Mouse (Mus musculus) heart, embryonic 14.5 days (tissue): Measurements from ENCODE around the gene Ccdc182. TPM values are rescaled to one million over a fixed set of nuclear protein-coding genes. Genes with fewer than 3 reads are reported as not detected.

ENCODE experiments used
- ATAC-seq: fragments of 200-750 bp; cut with Nextera tagmentation; 2 replicates; pipeline ENCODE4 v1.8.0; 2017; ENCODE audit warnings: low read depth, moderate TSS enrichment; ENCODE audit not compliant: insufficient number of reproducible peaks, insufficient read depth, low FRiP score
- H3K27ac ChIP-seq, 2 experiments: fragments of 200-500 bp in 1 of 2; fragments of 300-500 bp in 1 of 2; sonication (generic) in 1 of 2; replicated peaks in 1 of 2; 2 replicates each; pipeline ENCODE4 v1.5.1; 2012 to 2014; ENCODE audit warnings: low read depth in 2 of 2, low read length in 2 of 2, control low read depth in 1 of 2, mild to moderate bottlenecking in 1 of 2, mixed read lengths in 1 of 2; ENCODE audit not compliant: control insufficient read depth in 1 of 2, insufficient read depth in 1 of 2
- H3K27me3 ChIP-seq: fragments of 300-500 bp; sonication (generic); 2 replicates; pipeline ENCODE4 v1.6.1; 2014; ENCODE audit warnings: mild to moderate bottlenecking, low read length, control low read depth; ENCODE audit not compliant: control insufficient read depth, insufficient read depth
- H3K36me3 ChIP-seq: fragments of 300-500 bp; sonication (generic); 2 replicates; pipeline ENCODE4 v1.6.1; 2014; ENCODE audit warnings: mild to moderate bottlenecking, control low read depth, low read length, mixed read lengths; ENCODE audit not compliant: control insufficient read depth, insufficient read depth
- H3K4me1 ChIP-seq, 2 experiments: fragments of 200-500 bp in 1 of 2; fragments of 300-500 bp in 1 of 2; sonication (generic) in 1 of 2; 2 replicates each; pipeline ENCODE4 v1.6.1; 2012 to 2014; ENCODE audit warnings: low read length in 2 of 2, control low read depth in 1 of 2, mixed read lengths in 1 of 2; ENCODE audit not compliant: control insufficient read depth in 2 of 2, insufficient read depth in 2 of 2
- H3K4me2 ChIP-seq: fragments of 300-500 bp; sonication (generic); 2 replicates; pipeline ENCODE4 v1.6.1; 2014; ENCODE audit warnings: mild to moderate bottlenecking, low read length
- H3K4me3 ChIP-seq, 2 experiments: fragments of 200-500 bp in 1 of 2; fragments of 300-500 bp in 1 of 2; sonication (generic) in 1 of 2; 2 replicates each; pipeline ENCODE4 v1.5.1; 2012 to 2014; ENCODE audit warnings: low read length in 2 of 2, mild to moderate bottlenecking in 2 of 2, control low read depth in 1 of 2, low read depth in 1 of 2, moderate library complexity in 1 of 2; ENCODE audit not compliant: control insufficient read depth in 1 of 2, insufficient read depth in 1 of 2
- H3K9ac ChIP-seq: fragments of 300-500 bp; sonication (generic); 2 replicates; pipeline ENCODE4 v1.6.1; 2014; ENCODE audit warnings: mild to moderate bottlenecking, low read length
- H3K9me3 ChIP-seq: fragments of 300-500 bp; sonication (generic); 2 replicates; pipeline ENCODE4 v1.6.1; 2016; ENCODE audit warnings: low read length, control low read depth; ENCODE audit not compliant: control insufficient read depth
- WGBS: fragments of 180-500 bp; shearing (Covaris S2); extraction: QIAGEN DNeasy Blood & Tissue Kit; methylation state at CpG from one replicate; pipeline ENCODE4 v1.1.7; 2014; 5-methylcytosine and 5-hydroxymethylcytosine counted together
- polyA plus RNA-seq: library from polyadenylated mRNA; unstranded; fragments of >200 nt; fragmentation: Nextera tagmentation; extraction: Ambion mirVana; gene quantifications from 2 replicates; pipeline ENCODE4 v1.2.1, GENCODE M21; 2014

Gene Ccdc182
- polyA plus RNA-seq: not detected in 2 replicates

DNA sequence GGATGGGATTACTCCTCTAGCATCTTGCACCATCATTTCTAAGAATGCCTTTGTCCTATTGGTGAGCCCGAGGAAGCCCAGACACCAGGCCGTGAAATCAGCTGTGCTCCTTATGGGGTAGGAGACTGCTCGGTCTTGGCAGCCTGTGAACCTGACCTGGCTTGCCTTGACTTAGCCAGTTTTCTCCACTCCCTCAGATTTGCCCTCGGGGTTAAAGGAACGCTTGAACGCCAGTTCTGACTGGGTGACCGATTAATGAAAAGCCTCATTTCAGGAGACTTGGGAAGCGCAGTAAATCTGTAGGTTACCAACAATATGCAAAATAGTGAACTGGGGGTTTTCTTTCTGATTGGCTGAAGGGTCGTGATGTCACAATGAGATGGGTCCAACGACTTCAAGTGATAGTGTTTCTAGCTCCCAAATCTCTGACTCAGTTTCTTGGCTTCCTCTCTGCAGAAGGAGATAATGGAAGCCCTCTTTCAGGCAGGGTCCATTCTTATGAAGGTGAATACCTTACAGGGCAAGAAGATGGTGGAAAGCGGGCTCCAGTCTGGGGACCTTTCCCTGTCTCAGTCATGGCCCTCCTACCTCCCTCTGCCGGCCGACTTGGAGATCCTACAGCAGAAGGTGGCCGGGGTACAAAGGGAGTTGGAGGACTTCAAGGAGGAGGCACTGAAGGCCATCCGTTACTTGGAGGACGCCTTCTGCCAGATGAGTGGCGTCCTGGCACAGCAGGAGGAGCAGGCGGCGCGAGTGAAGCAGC lies at the start of gene Ccdc182:
Ccdc182 (plus strand) TSS at position 428 of the 763 bp plus-strand sequence.
- Histone ChIP-seq H3K27ac (no peak within 1 kb of the TSS), H3K4me3 (peak within 1 kb of the TSS in 1 of 2 experiments; percentile 0; a peak in 1 of 4 replicates), H3K4me2 (peak within 1 kb of the TSS; percentile 53), H3K9me3 (no peaks in the 10 kb centered on the region), H3K36me3 (no peaks in the 10 kb centered on the region), H3K9ac (no peak within 1 kb of the TSS; the same call in 1 of the 2 replicates), H3K27me3 (no peaks in the 10 kb centered on the region), H3K4me1 (peaks cover 11 to 33% of the 10 kb centered on the region in 2 experiments)
- ATAC-seq: no peak
- 50% methylated on average over 20 of the region's 20 CpGs for WGBS

DNA sequence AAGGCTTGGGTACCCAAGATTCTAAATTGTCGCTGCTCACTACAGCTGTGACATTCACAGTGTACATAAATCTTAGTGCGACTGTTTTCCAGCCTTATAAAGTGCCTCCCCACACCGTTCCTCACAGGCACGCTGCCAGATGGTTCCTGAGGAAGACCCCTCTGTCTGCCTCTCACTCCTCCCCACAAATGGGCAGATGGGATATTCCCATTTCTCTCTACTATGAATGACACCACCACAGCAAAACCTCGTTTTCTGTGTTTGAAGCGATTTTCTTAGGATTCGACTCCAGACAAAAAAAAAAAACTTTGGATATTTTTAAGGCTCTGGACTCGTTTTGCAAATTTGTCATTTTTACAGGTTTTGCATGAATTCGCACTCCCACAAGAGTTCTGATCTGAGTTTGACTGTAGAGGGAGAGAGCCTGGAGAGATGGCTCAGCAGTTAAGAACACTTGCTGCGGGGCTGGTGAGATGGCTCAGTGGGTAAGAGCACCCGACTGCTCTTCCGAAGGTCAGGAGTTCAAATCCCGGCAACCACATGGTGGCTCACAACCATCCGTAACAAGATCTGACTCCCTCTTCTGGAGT lies 48.2 kb upstream of the Ccdc182 start:
- no peak overlapping the region for H3K9ac ChIP-seq
- no peak overlapping the region for H3K27ac ChIP-seq
- 85% methylated on average over 14 of the region's 14 CpGs for WGBS
- no peak overlapping the region for H3K4me2 ChIP-seq
- H3K36me3 ChIP-seq: no peaks in the 10 kb centered on the region
- no peak for ATAC-seq
- H3K4me3 ChIP-seq: no peak overlapping the region
- no peaks in the 10 kb centered on the region for H3K27me3 ChIP-seq
- H3K9me3 ChIP-seq: no peaks in the 10 kb centered on the region
- peaks cover 9 to 32% of the 10 kb centered on the region in 2 experiments for H3K4me1 ChIP-seq

DNA sequence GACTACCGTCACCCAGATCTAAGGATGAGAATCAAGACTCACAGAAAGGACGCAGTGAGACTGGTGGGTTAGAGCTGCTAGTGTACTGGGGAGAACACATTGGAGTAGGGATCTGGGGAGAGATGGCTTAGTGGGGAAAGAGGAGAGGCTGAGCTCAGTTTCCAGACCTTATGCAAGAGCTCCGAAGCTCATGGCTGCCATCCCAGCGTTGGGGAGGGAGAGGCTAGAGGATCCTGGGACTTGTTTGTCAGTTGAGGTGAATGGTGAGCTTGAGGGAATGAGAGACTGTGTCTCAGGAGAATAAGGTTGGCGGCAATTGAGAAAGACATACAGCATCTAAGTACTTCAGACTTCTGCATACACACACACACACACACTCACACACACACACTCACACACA lies 45.2 kb upstream of the Ccdc182 start:
- H3K36me3 ChIP-seq: no peaks in the 10 kb centered on the region
- H3K4me1 ChIP-seq: peaks cover 26 to 55% of the 10 kb centered on the region in 2 experiments
- H3K27me3 ChIP-seq: no peaks in the 10 kb centered on the region
- H3K9me3 ChIP-seq: no peaks in the 10 kb centered on the region
- H3K27ac ChIP-seq: no peak overlapping the region
- ATAC-seq: no peak
- WGBS: 73% methylated on average over 5 of the region's 5 CpGs
- H3K9ac ChIP-seq: no peak overlapping the region
- H3K4me2 ChIP-seq: no peak overlapping the region
- H3K4me3 ChIP-seq: no peak overlapping the region

- Histone ChIP-seq H3K9ac (no peak overlapping the region), H3K36me3 (no peaks in the 10 kb centered on the region), H3K27me3 (no peaks in the 10 kb centered on the region), H3K4me3 (no peak overlapping the region), H3K27ac (peak overlapping the region; percentile 70 to 88), H3K9me3 (no peaks in the 10 kb centered on the region), H3K4me2 (peak overlapping the region; percentile 21; the same call in 1 of the 2 replicates), H3K4me1 (peaks cover 30 to 52% of the 10 kb centered on the region in 2 experiments)
- no peak for ATAC-seq
- 11% methylated on average over 3 of the region's 3 CpGs for WGBS
These were observed 43.3 kb upstream of the Ccdc182 start for GRCm38 (mm10) chr11:88250568-88250967.

DNA sequence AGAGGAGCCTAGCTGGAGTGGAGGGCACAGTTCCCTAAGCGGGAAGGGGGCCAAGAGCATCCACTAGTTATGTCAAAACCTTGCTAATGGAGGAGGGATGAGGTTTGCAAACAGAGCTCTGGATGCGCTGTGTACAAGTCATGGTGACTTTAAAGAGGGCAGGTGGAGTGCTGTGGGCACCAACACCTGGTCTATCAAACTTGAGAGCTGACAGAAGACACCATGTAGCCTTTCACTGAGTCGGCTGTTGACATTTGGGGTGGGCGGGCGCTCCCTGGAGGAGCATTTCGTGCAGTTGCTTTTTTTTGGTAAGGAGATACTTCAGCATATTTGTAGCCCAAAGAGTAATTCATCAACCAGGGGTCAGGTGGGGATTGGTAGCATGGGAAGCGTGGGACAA lies 42.6 kb upstream of the Ccdc182 start:
- no peaks in the 10 kb centered on the region for H3K36me3 ChIP-seq
- H3K4me3 ChIP-seq: no peak overlapping the region
- H3K9ac ChIP-seq: no peak overlapping the region
- H3K4me2 ChIP-seq: 0 out of 2 replicates have a peak overlapping the region, but pooled peaks have one; percentile 21
- H3K27me3 ChIP-seq: no peaks in the 10 kb centered on the region
- H3K9me3 ChIP-seq: no peaks in the 10 kb centered on the region
- H3K27ac ChIP-seq: peak overlapping the region; percentile 64 to 88; a peak in 3 of 4 replicates
- H3K4me1 ChIP-seq: peaks cover 30 to 52% of the 10 kb centered on the region in 2 experiments
- WGBS: 79% methylated on average over 7 of the region's 7 CpGs
- ATAC-seq: no peak

DNA sequence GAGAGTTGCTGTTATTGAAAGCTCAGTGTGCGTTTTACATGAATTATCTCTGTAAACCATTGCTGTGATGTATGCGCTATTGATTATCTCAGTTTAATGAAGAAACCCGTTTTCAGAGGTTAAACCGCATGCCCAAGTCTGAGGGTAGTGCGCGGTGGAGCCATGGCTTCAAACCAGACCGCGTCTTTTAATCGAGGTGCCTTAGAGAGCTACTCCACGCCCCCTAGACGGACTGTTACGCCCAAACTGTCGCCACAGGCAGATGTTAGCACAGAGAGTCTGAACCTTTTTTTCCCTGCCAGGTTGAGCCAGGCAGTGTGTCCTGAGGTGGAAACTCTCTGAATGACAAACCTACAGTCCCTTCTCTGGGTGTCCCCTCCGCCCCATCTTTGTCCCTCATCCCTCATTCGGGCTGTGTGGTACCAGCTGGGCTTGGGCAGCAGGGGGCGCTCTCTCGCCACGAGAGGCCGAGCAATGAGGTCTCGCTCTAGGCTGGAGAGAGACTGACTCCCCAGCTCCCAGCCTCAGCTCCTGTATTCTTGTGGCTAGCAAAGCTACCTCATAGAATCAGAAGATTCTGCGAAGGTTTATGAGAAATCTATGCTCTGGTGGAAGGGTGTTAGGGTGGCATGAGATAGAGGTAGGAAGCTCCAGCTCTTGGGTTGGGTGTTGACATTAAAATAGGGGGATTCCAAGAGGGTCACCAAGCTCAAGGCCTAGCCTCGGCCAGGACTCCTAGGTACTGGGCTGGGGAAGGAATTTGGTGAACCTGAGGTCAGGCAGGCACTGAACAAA lies 41.7 kb upstream of the Ccdc182 start:
- WGBS: 13% methylated on average over 22 of the region's 22 CpGs
- Histone ChIP-seq H3K27ac (peak overlapping the region; percentile 17 to 64), H3K4me2 (peak overlapping the region; percentile 61), H3K36me3 (no peaks in the 10 kb centered on the region), H3K9me3 (no peaks in the 10 kb centered on the region), H3K27me3 (no peaks in the 10 kb centered on the region), H3K9ac (peak overlapping the region; percentile 36; the same call in 1 of the 2 replicates), H3K4me3 (peak overlapping the region; percentile 18 to 35; a peak in 3 of 4 replicates), H3K4me1 (peaks cover 30 to 52% of the 10 kb centered on the region in 2 experiments)
- peak; percentile 72 for ATAC-seq

DNA sequence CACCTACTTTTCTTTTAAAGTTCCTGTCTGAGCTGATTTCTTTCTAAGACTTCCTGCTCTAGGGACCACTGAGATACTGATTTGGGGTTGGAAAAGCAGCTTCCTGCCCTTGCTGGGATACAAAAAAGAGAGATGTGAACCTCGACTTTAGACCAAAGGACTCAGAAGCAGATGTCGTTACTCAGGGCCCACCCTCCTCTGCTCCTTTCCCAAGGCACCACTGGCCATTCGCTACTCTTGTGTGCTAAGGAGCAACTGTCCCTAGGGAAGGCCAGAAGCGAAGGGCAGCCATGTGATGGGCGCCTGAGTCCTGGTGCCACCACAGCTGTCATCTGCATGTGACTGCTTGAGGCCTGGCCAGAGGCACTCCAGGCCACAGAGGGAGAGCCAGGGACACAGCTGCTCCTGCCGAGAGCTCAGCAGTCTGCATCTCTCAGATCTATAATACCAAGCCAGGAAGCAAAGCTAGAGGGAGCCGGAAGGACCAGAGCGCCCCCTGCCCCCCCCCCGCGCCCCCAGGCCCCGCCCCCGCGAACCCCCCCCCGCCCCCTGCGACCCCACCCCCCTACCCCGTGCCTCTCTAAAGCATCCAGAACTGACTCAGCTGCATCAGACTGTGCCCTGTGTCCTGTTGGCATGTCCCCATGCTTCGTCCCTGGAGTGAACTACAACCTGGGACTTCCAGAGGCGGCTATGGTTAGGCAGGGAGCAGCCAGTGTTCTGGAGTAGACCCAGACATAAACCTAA lies 40.9 kb upstream of the Ccdc182 start:
- no peak overlapping the region for H3K4me2 ChIP-seq
- H3K9me3 ChIP-seq: no peaks in the 10 kb centered on the region
- no peak overlapping the region for H3K4me3 ChIP-seq
- H3K9ac ChIP-seq: peak overlapping the region; percentile 30; the same call in 1 of the 2 replicates
- peak overlapping the region; percentile 17 to 64 for H3K27ac ChIP-seq
- no peaks in the 10 kb centered on the region for H3K27me3 ChIP-seq
- H3K36me3 ChIP-seq: no peaks in the 10 kb centered on the region
- ATAC-seq: peak; percentile 58
- H3K4me1 ChIP-seq: peaks cover 30 to 52% of the 10 kb centered on the region in 2 experiments
- WGBS: 17% methylated on average over 17 of the region's 18 CpGs
